Mouse (Mus musculus): Measurements from ENCODE around the gene Nemp1. TPM values are rescaled to one million over a fixed set of nuclear protein-coding genes. Genes with fewer than 3 reads are reported as not detected.

Gene Nemp1
- total RNA-seq (2015; ENCODE audit: low replicate concordance) (73.5 and 83.4 TPM in 2 replicates), total RNA-seq (2017; ENCODE audit: low replicate concordance) (69.6 and 83.2 TPM in 2 replicates)

DNA sequence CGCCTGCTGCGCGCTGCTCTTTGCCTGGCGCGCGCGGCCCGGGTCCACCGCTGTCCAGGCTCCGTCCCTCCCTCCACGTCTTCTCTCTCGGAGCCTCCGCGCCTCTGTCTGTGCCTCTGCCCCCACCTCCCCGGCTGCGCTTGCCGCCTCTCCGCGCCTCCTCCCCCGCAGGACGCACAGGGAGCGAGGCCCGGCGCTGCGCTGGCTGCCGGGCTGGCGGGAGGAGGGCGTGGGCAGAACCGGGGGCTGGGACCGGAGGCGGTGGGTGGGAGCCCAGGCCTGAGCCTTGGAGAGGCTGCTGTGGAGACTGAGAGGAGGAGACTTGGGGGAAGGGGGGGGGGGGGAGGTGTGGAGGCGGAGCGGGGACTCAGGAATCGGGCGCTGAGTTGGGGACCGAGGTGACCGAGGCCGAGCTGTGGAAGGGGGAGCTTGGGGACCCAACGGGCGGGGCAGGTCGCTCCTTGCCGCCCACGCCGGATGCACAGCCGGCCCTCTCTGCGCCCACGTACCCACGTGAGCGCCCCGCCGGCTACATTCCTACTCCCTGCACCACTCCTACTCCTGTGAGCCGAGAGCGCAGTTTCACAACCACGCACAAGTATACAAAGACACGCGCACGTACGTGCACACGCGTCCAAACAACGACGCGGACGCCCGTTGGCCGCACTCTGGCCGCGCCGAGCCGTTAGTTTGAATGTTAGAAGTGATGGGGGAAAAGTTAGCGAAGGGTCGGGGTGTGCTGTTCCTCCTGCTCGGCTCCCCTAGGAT, at the start of gene Nemp1:
Gene Nemp1, plus strand, starts transcription at position 401 of the 768 bp plus-strand sequence.
- ATAC-seq (replicated peaks; ENCODE audit: low FRiP score, poor library complexity, severe bottlenecking) = no peak

DNA sequence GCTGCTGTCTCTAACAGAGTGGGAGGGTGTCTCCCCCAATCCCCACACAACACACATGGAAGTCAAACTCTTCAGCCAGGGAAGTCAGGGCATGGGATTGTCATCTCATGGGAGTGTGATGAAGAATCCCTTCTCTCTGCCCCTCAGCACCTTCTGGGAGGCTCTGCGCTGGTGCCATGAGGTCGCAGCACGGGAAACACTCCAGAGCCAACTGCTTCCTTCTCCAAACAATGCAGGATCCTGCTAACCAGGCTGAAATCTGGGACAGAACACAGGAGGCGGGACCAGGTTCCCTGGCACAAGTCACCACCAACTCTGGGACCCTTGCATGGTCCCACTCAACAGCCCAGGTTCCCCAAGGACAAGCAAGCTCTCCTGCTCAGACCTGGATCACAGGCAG, 49.4 kb upstream of the Nemp1 start:
- no peak for ATAC-seq (replicated peaks; ENCODE audit: low FRiP score, poor library complexity, severe bottlenecking)

DNA sequence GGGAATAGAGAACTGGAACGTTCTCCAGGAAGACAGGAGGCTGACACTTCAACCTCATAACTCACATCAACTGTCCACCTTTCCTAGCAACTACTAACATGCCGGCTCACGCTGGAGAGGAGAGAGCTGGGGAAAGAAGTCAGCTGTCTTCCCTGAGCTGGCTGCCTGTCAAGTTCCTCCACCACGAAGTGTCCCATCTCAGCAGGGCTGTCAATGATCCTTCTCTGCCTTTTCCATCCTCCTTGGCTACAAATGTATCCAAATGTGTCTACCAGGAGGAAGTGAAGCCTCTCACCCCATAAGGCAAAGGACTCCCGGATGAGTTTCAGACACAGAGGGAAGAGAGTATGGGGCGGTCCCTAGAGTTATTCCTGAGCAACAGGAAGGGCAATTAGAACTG, 48.5 kb upstream of the Nemp1 start:
- ATAC-seq (replicated peaks; ENCODE audit: low FRiP score, poor library complexity, severe bottlenecking) = no peak

DNA sequence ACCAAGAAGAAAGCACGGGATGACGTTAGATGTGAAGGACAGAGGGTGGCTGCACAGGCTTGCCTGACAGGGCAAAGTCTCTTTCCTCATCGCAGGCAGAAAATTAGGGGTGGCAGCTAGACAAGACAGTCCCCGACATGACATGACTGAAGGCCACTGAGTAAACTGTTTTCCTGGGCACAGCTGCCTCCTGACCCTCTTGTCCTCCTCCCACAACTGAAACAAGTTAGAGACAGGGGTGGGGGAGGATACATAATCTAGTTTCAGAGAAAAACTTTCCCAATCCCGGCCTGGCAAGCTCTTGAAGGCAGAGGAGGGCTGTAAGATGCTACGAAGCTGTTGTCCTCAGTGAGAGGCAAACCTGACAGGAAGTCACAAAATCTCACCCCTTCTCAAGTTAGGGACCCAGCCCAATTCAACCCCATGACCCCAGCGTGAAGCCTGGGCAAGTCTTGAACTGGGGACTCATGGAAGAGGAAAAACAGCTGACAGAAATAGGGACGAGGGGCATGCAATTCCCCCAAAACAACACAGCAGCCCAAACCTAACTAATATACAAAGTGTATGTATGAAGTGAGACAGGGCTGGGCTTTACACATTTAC, 47.5 kb upstream of the Nemp1 start:
- ATAC-seq (replicated peaks; ENCODE audit: low FRiP score, poor library complexity, severe bottlenecking) = no peak

DNA sequence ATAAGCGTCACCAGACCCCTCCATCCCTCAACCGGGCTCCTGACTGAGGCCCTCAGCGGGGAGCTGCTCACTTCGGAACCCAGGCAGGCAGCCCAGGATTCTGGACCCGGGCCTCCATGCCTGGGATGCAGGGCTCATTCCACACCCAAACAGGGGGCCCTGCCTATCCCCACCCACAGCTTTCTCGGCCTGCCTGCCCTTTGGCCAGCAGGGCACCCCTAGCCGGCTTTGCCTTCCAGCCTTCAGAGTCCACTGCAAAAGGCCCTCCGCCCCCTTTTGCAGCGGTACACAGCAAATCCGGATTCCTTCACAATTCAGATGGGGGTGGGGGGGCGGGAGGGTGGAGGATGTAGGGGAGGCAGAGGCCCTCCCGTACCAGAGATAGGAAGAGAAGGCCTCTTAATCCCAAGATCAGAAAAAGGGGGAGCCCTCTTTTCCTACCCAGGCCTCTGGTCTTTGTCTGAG, 46.7 kb upstream of the Nemp1 start:
- no peak for ATAC-seq (replicated peaks; ENCODE audit: low FRiP score, poor library complexity, severe bottlenecking)

DNA sequence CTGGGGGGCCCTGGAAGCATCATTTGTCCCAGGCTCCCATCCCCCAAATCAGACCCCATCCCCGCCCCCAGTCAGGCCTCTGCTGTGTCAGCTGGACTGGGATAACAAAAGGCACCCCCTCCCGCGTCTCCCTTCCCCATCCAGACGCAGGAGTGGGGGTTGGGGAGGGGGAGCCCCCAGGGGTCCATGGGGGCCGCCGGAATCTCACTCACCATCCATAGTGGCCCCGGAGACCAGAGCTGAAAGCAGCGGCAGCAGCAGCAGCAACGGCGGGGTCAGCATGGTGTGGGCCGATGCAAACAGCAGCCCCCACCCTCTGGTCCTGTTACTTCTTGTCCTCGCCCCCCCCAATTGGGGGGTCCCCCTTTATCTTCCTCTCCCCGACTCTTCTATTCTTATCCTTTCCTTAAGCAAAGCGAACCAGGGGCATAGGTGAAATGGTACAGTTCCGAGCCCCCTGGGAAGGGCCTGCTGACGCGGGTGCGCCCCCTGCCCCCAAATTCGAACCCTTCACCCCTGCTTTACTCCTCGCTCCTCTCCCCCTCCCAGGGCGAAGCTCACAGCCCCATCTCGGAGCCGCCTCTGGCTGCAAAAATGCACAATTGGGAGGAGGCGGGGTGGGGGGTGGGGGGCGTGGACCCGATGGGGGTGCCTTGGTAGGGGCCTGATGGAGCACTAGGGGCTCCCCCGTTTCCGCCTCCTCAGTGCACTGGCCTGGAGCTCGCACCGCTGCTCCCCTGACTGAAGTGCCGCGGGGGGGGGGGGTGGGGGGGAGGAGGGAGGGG, 46.1 kb upstream of the Nemp1 start, which contains the start of gene Lrp1:
Gene Lrp1, minus strand, starts transcription at position 743 of the 785 bp plus-strand sequence.
- no peak for ATAC-seq (replicated peaks; ENCODE audit: low FRiP score, poor library complexity, severe bottlenecking)

DNA sequence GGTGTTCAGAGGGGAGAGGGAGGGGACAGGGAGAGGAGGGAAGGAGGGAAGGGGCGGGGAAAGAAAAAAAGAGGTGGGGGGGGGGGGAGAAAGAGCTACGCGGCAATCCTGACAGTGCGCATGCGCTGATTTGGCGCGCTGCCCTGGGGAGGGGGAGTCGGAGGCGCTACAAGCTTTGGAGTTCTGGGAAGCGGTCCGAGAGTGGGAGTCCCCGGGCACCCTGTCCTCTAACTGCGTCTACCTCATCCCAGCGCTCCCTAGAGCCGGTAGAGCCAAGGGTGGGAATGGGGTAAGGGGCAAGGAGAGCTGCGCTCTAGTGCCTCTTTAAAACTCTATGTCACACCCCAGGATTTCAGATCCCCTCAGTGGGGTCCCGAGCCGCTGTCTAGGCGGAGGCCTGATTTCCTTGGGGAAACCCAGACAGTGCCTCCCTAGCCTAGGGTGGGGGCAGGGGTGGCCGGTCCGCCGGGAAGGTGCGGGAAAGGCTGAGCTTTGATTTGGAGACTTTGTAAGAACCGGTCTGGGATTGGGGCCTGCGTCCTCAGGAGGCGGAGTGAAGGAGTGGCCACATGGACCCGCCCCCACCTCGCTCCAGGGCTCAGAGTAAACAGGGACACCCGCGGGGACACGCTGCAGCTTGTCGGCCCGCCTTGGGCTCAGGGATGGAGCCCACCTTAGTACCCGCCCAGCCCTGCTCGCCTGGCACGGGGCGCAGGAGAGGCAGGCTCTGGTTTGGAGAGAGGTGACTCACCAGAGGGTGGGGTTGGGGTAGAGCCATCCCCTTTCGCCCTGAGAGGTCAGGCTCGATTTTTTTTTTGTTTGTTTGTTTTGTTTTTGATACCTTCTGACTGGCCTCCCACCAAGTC, 45.3 kb upstream of the Nemp1 start:
- ATAC-seq (replicated peaks; ENCODE audit: low FRiP score, poor library complexity, severe bottlenecking) = peak; percentile 43

DNA sequence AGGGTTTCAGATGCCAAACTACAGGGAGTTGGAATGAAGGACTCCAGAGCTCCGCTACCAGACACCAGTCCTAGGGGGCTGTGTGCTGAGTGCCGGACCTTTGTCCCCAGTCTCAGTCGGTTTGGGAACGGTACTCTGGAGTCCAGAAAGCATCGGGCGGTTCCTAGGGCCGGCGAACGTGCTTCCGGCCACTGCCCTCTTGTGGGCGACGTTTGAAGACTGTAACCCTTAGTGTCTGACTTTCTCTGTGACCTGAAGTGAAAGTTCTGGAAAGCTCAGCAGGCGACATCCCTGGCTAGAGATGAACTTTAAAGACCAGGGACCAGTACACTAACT, 44.7 kb upstream of the Nemp1 start:
- peak; percentile 31; the same call in 1 of the 2 replicates for ATAC-seq (replicated peaks; ENCODE audit: low FRiP score, poor library complexity, severe bottlenecking)

DNA sequence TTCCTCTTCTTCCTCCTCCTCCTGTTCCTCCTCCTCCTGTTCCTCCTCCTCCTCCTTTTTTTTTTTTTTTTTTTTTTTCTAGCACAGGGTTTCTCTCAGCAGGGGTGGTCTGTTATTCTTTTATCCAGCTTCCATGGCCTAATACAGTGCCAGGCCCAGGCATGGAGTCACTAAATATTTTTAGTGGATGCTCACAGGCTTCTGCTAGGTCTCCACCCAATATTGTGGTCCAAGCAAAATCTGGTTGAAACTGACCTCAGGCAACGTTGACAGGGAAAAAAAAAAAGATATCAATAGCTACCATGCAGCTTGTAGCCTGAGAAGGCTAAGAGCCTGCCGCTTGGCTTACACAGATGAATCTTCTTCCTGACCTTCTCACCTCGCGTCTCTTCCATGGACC, 44.0 kb upstream of the Nemp1 start:
- no peak for ATAC-seq (replicated peaks; ENCODE audit: low FRiP score, poor library complexity, severe bottlenecking)

DNA sequence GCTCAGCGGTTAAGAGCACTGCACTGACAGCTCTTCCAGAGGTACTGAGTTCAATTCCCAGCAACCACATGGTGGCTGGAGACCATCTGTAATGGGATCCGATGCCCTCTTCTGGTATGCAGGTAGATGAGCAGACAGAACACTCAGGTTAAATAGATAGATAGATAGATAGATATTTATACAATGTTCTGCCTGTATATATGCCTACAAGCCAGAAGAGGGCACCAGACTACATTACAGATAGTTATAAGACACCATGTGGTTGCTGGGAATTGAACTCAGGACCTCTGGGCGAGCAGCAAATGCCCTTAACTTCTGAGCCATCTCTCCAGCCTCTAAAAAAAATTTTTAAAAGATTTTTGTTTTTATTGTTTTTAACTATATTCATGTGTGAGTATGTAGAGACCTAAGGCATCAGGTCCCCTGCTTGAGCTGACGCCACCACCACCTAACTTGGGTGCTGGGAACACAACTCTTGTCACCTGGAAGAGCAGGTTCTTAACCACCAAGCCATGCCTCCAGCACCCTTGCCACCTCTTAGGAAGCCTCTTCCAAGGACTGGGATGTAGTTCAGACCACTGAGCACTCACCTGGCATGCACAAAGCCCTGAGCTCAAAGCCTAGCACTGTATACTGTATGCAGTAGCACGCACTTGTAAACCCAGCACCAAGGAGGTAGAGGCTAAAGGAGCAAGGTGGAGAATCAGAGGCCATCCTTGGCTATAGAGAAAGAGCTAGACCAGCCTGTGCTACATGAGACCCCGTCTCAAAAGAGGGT, 43.1 kb upstream of the Nemp1 start:
- ATAC-seq (replicated peaks; ENCODE audit: low FRiP score, poor library complexity, severe bottlenecking) = no peak

DNA sequence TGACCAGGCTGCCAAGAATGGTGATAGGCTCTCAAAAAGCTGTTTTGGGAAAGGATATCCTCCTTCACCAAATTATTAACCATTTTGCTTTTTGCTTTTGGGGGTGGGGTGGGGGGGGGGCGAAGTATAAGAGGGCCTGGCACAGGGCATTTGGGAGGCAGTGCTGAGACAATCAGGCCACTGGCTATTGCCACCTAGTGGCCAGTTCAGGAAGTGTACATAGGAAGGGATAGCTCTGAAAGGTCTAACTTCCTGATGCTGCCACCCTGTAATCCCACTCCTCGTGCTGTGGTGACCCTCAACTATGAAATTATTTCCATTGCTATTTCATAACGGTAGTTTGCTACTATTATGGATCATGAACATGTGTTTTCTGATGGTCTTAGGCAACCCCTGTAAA, 40.3 kb upstream of the Nemp1 start:
- ATAC-seq (replicated peaks; ENCODE audit: low FRiP score, poor library complexity, severe bottlenecking) = peak; percentile 68

DNA sequence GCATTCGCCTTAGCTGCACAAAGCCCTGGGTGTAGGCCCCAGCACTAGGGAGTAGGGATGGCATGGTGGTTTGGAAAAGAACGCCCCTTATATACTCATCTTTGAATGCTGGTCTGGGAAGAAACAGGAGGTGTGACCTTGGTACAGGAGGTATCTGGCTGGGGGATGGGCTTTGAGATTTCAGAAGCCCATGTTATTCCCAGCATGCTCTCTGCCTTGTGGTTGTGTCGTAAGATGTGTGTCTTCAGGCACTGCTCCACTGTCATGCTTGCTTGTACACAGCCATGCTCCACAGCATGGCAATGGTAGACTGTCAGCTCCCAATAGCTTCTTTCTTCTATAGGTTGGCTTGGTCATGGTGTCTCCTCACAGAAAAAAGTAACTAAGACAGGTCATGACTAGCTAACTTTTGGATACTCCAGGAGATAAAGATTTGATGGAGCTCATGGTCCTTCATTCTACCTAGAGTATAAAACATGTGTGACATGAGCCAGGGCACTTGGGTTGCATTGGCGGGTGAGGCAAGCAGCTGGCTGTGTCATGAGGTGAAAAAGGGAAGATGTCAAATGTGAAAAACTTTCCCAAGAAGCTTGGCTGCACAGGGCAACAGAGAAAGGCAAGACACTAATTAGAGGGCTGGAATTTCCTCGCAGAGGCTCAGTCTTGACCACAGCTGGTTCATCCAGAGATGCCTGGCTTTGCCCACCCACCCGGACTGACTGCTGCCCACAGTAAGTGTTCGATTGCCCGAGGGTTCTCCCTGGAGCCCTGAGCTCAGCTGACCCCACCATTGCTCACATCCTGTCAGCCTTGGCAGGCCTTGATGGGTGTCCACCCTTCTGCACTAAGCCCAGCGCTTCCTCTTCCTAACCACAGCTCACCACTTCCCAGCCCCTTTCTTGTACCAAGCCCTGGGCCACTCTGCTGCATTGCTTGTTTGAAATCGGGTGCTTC, 35.2 kb upstream of the Nemp1 start:
- no peak for ATAC-seq (replicated peaks; ENCODE audit: low FRiP score, poor library complexity, severe bottlenecking)

DNA sequence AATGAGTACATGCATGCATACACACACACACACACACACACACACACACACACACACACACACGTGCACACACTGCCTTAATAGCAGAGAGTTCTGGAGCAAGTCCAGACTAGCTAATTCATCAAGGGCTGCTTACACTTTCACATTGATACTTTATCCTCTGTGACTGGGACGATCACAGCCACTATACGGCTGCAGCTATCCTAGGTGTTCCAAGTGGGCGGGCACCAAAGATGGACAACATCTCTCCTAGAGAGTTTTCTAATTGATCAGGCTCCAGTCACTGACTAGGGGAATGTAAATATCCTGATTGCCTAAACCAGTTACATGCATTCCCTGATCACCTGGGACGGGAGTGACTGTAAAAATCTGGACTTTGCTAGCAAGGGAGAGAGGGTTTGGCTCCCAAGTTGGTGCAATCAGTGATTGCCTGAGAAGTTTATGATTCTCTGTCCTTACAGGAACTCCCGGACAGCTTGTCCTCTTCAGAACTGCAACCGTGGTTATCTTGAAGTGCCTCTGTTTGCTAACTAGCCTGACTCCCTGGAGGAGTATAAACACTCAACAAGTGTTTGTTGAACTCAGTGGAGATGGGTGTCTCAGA, 33.9 kb upstream of the Nemp1 start:
- no peak for ATAC-seq (replicated peaks; ENCODE audit: low FRiP score, poor library complexity, severe bottlenecking)

DNA sequence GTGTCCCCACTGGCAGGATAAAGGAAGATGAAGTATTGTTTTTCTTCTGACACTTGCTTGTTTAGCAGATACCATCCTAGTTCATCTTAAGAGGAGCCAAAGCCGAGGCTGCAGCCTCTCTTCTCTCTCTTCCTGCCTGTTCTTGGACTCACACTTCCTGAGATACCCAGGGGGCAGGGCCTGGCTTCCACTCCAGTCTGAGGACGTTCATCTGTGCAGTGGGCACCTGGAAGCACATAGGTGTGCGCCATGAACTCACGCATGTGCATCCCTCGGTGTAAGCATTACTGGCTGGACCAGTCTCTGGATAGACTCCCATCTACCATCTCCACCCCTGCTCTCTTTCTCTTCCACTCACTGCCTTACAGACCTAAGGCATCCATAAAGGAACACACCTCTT, 26.3 kb upstream of the Nemp1 start:
- ATAC-seq (replicated peaks; ENCODE audit: low FRiP score, poor library complexity, severe bottlenecking) = no peak

DNA sequence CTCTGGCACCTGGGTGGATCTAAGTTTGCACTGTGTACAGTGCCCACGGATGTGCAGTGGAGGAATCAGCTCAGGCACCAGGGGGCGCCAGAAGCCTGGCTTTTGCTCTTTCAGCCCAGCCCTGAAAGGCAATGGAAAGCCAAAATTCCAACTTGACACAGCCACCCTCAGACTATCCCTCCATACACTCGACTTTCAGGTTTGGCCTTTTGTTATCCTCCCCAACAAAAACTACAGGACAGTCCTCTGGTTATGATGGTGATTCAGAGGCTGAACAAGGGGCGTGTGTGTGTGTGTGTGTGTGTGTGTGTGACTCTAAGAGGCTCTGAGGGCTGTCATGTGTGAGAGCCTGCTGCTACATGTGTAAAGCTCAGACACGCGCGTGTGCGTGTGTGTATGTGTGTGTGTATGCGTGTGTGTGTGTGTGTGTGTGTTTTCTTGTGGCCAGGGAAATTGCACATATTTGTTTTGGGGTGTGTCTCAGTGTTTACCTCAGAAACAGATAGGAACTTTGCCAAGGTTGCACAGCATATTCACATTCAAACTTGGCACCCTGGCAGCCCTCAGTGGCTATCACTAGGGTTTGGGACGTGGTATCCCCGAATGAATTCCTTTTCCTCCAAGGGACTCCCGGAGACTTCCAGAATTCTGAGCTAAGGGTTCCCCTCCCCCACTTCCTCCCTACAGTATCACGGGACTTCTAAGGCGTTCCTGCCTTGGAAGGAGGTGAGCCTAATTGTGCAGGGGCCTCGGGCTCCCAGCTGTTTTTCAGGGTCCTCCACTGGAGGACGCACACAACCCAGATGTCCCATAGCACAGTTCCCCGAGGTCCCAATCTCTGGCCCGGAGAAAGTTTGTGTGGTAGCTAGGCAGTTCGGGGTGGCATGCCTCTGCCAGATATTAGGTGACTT, 24.6 kb upstream of the Nemp1 start:
- peak; percentile 71 for ATAC-seq (replicated peaks; ENCODE audit: low FRiP score, poor library complexity, severe bottlenecking)

DNA sequence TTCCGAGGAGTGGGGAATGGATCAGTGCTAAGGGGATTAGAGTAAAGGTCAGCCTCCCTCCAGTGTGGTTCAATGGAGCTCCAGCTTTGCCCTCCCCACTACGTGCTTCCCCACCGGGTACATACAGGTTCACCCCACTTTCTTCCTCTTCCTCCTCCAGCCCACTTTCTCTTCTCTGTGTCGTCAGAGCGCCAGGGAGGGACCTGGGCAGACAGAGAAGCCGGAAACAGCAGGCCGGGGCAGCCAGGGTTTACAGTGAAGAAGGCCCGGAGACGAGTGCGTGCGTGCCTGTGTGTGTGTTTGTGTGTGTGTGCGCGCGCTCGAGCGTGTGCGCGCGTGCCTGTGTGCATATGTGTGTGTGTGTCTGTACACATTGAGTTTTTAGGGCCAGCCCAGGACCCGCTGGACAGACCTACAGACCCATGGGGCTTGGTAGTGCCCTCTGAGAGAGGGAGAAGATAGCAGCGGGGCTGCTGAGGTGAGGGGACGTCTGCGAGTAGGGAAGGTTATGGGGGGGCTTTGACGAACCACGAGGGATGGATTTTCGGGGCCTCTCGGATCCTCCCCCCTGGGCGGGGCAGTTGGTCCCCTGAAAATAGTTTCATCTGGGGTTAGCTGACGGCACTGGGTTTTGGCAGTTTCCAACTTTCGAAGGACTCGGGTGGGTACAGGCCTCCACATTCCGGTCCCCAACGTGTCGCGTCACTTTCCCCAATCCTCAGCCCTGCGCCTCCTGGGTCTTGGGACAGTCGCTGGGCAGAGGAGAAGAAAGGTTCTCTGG, 23.7 kb upstream of the Nemp1 start, which contains the start of gene Stat6:
Gene Stat6, plus strand, starts transcription at position 215 of the 781 bp plus-strand sequence.
- ATAC-seq (replicated peaks; ENCODE audit: low FRiP score, poor library complexity, severe bottlenecking) = peak; percentile 76

Data from erythroid progenitor cell, adult 5-6 weeks (primary cell).